Mouse (Mus musculus): ENCODE measurements at regions not wholly inside any gene's neighbourhood (a gene's known extent, or its start where the extent isn't known, plus 50 kb on each side); places are given as distances from the start of the nearest gene placed in this dataset.

DNA sequence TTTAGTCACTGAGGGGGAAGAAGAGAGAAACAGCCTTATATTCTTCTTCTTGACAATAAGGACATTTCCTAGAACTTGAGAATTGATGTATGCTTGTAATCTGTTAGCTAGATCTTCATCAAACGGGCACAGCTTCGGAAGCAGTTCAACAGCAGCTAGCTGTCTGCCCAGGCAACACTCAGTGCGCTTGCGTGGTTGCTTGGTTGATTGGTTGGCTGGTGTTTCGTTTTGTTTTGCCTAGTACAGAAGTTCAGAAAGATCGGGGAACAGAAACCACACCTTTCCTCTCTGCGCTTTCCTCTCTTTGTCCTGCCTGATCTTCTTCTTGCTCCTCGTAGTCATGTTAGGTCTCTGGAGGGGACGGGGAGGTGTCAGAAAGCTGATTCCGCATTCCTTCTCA lies 212.2 kb upstream of the Pmfbp1 start:
- TF ChIP-seq MYOG (IDR thresholded peaks at IDR 0.05; ENCODE audit: control insufficient read depth in 1 of 3, insufficient read depth in 1 of 3, insufficient read length in 2 of 3, low read depth in 2 of 3) (no peak), TCF12 (IDR thresholded peaks at IDR 0.05; ENCODE audit: insufficient read depth, poor library complexity, severe bottlenecking) (no peak)
